Mouse (Mus musculus) embryonic fibroblast, embryonic 13.5 days (primary cell): ENCODE data around the gene Pcnx2.

ENCODE experiments used
- CTCF ChIP-seq: IDR thresholded peaks from 2 replicates; pipeline ENCODE4 v1.5.1; 2011; ENCODE audit warnings: mild to moderate bottlenecking, control low read depth, low read length, moderate library complexity, borderline replicate concordance; ENCODE audit not compliant: insufficient read depth
- POLR2A ChIP-seq: IDR thresholded peaks from 2 replicates; pipeline ENCODE4 v1.6.1; 2011; ENCODE audit warnings: low read depth, mild to moderate bottlenecking, control low read depth, low read length, moderate library complexity

DNA sequence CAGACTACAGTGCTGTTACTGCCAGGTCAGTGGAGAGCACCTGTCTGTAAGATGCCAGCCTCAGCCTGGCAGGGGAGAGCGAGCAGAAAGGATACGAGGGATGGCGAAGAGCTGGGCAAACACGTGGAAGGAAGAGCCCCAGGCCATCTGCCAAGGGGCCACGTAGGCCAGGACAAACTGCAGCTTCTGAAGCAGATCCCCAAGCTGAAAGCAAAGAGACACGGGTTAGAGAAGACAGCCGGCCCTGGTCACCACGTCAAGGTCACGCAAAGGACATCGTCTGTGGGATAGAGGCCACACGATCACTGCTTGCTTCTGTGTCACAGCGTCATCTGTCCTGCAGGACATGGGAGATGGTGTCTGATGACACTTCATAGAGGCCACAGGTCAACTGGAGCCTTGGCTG, 90.2 kb downstream of the Pcnx2 start:
- TF ChIP-seq CTCF, result no peak
- no peak for TF ChIP-seq POLR2A
